Mouse (Mus musculus) E14TG2a.4 (cell line): Measurements from ENCODE around the gene Snx25.
"Not testable (repeated sequence)": the region's sequence is repeated elsewhere in the genome, so short reads cannot be mapped to it uniquely, and the experiment has no call there.

ENCODE experiments used
- H3K27me3 ChIP-seq: 2 replicates; pipeline ENCODE4 v1.6.1; 2014; ENCODE audit warnings: low read length, control low read depth; ENCODE audit not compliant: insufficient read depth
- H3K36me3 ChIP-seq: 2 replicates; pipeline ENCODE4 v1.6.1; 2014; ENCODE audit warnings: low read length, control low read depth; ENCODE audit not compliant: insufficient read depth
- H3K4me1 ChIP-seq: replicated peaks from 2 replicates; pipeline ENCODE4 v1.6.1; 2014; ENCODE audit warnings: low read depth, low read length, control low read depth
- H3K4me3 ChIP-seq: replicated peaks from 2 replicates; pipeline ENCODE4 v1.5.1; 2014; ENCODE audit warnings: mild to moderate bottlenecking, low read length
- H3K9me3 ChIP-seq: 2 replicates; pipeline ENCODE4 v1.6.1; 2014; ENCODE audit warnings: low read length, control low read depth
- CTCF ChIP-seq: conservative IDR thresholded peaks from 2 replicates; pipeline ENCODE4 v1.5.1; 2014; ENCODE audit warnings: low read length
- NANOG ChIP-seq: IDR thresholded peaks from 2 replicates; pipeline ENCODE4 v1.6.1; 2014; ENCODE audit warnings: borderline replicate concordance, low read length, mixed read lengths
- POU5F1 ChIP-seq: IDR thresholded peaks from 2 replicates; pipeline ENCODE4 v1.6.1; 2014; ENCODE audit warnings: low read length, borderline replicate concordance

Snx25 gene

DNA sequence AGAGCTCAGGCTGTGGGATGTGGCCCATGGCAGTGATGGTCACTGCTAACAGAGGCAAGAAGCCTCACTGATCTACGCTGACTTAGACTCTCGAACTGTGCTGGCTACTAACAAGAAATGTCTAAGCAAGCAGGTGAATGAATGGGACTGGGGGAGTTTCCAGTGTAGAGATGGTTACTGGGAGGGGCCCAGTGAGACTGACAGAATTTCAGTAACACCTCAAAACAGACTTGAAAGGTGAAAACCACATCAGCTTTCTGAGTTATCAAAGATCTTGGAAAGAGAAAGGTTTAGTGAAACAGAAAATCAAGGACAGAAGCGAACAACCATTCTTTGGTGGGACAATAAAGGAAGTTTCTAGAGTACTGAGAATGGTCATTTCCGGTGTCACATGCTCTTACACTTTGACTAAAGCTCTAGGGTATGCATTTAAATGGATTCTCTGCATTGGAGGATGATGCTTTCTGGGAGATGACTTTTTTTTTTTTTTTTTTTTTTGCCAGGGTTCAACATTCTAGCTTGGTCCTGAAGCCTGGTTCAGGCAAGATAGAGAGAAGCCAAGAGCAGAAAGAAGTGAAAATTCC, 9.4 kb downstream of the Snx25 start:
- no peaks in the 10 kb centered on the region for H3K9me3 ChIP-seq
- H3K4me3 ChIP-seq: no peak overlapping the region
- H3K27me3 ChIP-seq: no peaks in the 10 kb centered on the region
- no peaks in the 10 kb centered on the region for H3K36me3 ChIP-seq
- TF ChIP-seq CTCF (no peak), NANOG (no peak), POU5F1 (no peak)
- peaks cover 29% of the 10 kb centered on the region for H3K4me1 ChIP-seq

GRCm38 (mm10) chr8:46141688-46142087, 10.3 kb downstream of the Snx25 start:
- Histone ChIP-seq H3K36me3 (no peaks in the 10 kb centered on the region), H3K27me3 (no peaks in the 10 kb centered on the region), H3K9me3 (no peaks in the 10 kb centered on the region), H3K4me1 (peaks cover 29% of the 10 kb centered on the region), H3K4me3 (no peak overlapping the region)
- no peak for TF ChIP-seq POU5F1
- no peak for TF ChIP-seq CTCF
- no peak for TF ChIP-seq NANOG

- TF ChIP-seq CTCF (no peak), POU5F1 (no peak), NANOG (no peak)
- H3K27me3 ChIP-seq: no peaks in the 10 kb centered on the region
These were observed 11.4 kb downstream of the Snx25 start for GRCm38 (mm10) chr8:46140376-46141120.

DNA sequence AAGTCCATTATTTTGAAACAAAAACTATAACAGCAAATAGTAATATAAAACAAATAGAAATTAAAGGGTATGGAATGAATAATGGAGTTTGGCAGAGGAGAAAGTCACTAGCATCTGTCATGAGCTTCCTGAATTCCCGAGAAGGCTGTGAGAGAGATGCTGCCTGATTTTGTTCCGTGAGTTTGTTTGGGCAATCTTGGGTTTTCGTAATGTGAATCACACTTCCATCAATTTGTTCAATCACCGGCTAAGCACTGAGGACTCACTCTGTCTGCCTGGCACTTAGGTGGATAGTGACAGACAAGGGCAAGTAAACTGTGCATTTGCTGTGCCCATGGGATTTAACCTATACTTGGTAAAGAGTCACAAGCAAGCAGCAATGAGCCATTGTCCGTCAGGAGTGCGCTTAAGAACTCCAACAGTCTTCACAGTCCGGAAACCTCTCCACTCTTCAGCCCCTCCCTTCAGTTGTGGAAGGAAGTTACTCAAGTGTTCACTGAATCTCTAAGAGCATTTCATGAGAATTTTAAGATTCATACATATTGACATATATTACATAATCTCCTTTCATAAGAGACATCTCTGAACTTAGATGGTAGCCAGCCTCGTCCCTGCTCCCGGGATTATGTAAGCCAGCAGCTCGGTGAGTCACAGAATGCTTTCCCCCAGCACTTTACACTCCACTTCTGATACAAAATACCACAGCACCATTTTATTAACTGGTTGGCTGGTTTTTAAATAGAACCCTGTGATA, 13.9 kb downstream of the Snx25 start:
- H3K4me3 ChIP-seq: no peak overlapping the region
- no peaks in the 10 kb centered on the region for H3K36me3 ChIP-seq
- TF ChIP-seq CTCF (no peak), NANOG (no peak), POU5F1 (no peak)
- peaks cover 11% of the 10 kb centered on the region; the same call in 1 of the 2 replicates for H3K4me1 ChIP-seq
- H3K9me3 ChIP-seq: no peaks in the 10 kb centered on the region
- no peaks in the 10 kb centered on the region for H3K27me3 ChIP-seq

More at GRCm38 (mm10) chr8:46140376-46141120, 11.4 kb downstream of the Snx25 start:
- H3K36me3 ChIP-seq: no peaks in the 10 kb centered on the region
- H3K4me3 ChIP-seq: no peak overlapping the region
- H3K9me3 ChIP-seq: no peaks in the 10 kb centered on the region
- H3K4me1 ChIP-seq: peaks cover 29% of the 10 kb centered on the region

DNA sequence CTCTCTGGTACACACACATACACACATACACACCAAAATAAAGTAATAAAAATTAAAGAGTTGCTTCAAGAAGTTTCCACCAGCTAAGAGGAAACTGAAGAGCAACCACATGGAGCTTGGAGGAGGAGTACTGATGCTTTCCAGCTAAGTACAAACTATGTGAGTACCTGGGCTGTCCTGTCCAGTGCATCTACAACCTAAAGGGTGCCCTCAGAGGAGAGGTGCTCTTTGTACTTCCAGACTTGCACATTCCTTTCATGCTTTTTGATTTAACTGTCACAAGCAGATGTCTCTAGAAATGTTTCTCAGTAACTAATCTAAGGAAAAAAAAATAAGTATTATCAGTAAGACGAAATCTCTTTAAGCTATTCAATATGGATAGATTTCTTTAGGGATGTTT, 14.6 kb downstream of the Snx25 start:
- TF ChIP-seq CTCF (no peak), NANOG (no peak), POU5F1 (no peak)
- Histone ChIP-seq H3K36me3 (no peaks in the 10 kb centered on the region), H3K4me3 (no peak overlapping the region), H3K4me1 (peaks cover 8% of the 10 kb centered on the region; the same call in 1 of the 2 replicates), H3K9me3 (no peaks in the 10 kb centered on the region), H3K27me3 (no peaks in the 10 kb centered on the region)

DNA sequence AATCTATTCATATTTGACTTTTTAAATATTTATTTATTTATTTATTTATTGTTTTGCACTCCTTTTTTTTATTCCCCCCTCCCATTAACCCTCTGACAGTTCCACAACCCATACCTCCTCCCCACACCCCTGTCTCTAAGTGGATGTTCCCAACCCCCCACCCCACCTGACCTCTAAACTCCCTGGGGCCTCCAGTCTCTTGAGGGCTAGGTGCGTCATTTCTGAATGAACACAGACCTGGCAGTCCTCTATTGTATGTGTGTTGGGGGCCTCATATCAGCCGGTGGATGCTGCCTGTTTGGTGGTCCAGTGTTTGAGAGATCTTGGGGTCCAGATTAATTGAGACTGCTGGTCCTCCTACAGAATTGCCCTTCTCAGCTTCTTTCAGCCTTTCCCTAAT, 16.4 kb downstream of the Snx25 start:
- H3K36me3 ChIP-seq, H3K9me3 ChIP-seq: not testable (repeated sequence)

DNA sequence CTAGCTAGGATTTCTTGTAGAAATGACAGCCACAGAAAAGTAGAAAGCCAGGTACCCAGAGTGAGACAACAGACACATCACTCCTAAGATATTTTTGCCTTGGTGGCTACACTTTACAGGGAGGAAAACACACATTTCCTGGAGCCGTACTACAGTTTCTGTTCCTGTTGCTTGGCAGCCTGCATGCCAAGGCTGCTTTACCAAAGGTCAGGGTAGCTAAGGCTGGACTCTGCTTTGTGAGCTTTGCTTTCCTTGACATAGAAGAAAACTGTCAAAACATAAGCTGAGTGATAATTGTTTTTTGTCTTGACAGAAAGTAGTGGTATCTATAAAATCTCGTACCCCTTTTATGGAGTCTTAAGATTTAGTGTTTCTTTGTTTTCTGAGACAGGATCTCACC, 21.5 kb downstream of the Snx25 start:
- Histone ChIP-seq H3K9me3 (no peaks in the 10 kb centered on the region), H3K4me1 (no peaks in the 10 kb centered on the region), H3K4me3 (no peak overlapping the region), H3K27me3 (no peaks in the 10 kb centered on the region), H3K36me3 (no peaks in the 10 kb centered on the region)
- TF ChIP-seq POU5F1 (no peak), CTCF (no peak), NANOG (no peak)

More for the DNA sequence above, 16.4 kb downstream of the Snx25 start:
- not testable (repeated sequence) for H3K4me1 ChIP-seq, H3K27me3 ChIP-seq, H3K4me3 ChIP-seq

- no peaks in the 10 kb centered on the region for H3K36me3 ChIP-seq
- no peak overlapping the region for H3K4me3 ChIP-seq
- TF ChIP-seq NANOG (no peak), CTCF (no peak), POU5F1 (no peak)
- no peaks in the 10 kb centered on the region for H3K27me3 ChIP-seq
- no peaks in the 10 kb centered on the region for H3K4me1 ChIP-seq
- no peaks in the 10 kb centered on the region for H3K9me3 ChIP-seq
These were observed 29.5 kb downstream of the Snx25 start for GRCm38 (mm10) chr8:46122498-46122897.

DNA sequence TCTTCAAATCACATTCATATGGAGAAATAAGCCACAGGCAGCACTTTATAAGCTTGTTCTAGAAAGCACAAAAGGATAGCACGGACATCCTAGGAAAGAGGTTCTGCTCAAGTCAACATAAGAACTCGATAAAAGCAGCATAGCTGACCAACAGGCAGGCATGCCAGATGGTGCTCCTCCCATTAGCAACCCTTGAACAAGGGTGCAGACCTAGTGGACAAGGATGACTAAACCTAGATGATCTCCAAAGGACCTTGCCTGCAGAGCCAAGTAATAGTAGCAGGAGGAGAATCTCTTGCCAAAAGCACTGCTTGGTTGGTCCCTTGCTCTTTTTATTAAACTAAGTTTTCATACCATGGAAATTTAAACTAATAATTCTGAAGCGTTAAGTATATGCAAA, 32.8 kb downstream of the Snx25 start:
- peaks cover 7% of the 10 kb centered on the region; the same call in 1 of the 2 replicates for H3K36me3 ChIP-seq

More for the DNA sequence above, 32.8 kb downstream of the Snx25 start:
- Histone ChIP-seq H3K9me3 (no peaks in the 10 kb centered on the region), H3K4me3 (no peak overlapping the region), H3K4me1 (no peaks in the 10 kb centered on the region), H3K27me3 (no peaks in the 10 kb centered on the region)
- TF ChIP-seq NANOG: no peak
- TF ChIP-seq CTCF: no peak
- no peak for TF ChIP-seq POU5F1
